Comparison of ENCODE assay signal across 11 mouse cellular contexts in the genomic region with DNA sequence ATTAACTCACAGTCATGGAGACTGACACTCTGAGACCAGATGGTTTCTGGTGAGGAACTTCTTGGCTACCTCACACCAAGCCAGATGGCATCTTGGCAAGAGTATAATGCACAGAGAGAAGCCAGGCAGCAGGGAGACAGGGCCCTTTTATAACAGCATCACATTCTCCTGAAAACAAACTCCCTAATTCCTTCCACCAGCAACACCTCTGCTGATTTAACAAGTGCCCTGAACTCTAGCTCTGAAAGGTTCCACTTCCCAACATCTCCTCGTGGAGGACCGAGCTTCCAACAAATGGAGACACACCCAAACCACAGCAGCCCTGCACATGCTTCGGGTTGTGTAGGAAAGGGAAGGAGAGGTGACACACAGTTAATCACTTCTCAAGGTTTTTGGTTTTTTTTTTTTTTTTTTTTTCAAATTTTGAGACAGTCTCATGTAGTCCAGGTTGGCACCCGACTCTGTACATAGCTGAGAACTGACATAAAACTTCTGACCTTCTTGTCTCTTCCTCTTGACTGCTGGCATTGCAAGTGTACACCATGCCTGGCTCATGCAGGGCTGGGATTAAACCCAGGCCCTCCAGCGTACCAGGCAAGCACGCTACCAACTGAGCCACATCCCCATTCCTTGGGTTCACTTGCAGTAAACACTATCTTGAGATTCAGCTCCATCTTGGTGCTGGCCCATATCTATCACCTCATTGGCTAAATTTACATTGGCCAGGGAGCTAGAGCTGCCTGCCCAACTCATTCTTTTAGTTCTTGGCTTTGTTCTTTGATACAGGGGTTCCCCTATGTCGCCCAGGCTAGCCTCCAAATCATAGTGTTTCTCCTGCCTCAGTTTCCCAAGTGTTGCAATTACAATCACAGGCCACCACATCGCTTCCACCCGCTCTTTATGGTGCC. TPM values are rescaled to one million over a fixed set of nuclear protein-coding genes. Genes with fewer than 3 reads are reported as not detected.
DNase-seq lines count a peak whose midpoint lies in the region; ATAC-seq lines count a peak whose summit lies in the region.
"Had no signal": no experiment of that assay in that cellular context is flagged by ENCODE, and none has a peak within 500 bp of the region (broad histone marks: within the 10 kb centered on the region; RNA-seq: fewer than 3 reads in every experiment).

No protein-coding gene starts in this region.

- H3K4me2 ChIP-seq in forebrain, embryonic 14.5 days (ENCODE audit: low read length) = no peak overlapping the region
- no peak overlapping the region for H3K4me2 ChIP-seq in midbrain, embryonic 11.5 days
- no peak overlapping the region for H3K4me2 ChIP-seq in midbrain, embryonic 15.5 days
- peak overlapping the region; percentile 23; the same call in 1 of the 2 replicates for H3K4me2 ChIP-seq in heart, embryonic 12.5 days

- no peaks in the 10 kb centered on the region for H3K27me3 ChIP-seq in forebrain, embryonic 14.5 days (replicated peaks; ENCODE audit: control insufficient read depth, insufficient read depth, low read length)
- H3K27me3 ChIP-seq in forebrain, embryonic 10.5 days (ENCODE audit: poor library complexity, severe bottlenecking) = no peaks in the 10 kb centered on the region
- no peaks in the 10 kb centered on the region for H3K27me3 ChIP-seq in midbrain, embryonic 11.5 days (ENCODE audit: control insufficient read depth, insufficient read depth, low read length)
- H3K27me3 ChIP-seq in midbrain, embryonic 15.5 days (replicated peaks) = no peaks in the 10 kb centered on the region
- no peaks in the 10 kb centered on the region for H3K27me3 ChIP-seq in heart, embryonic 12.5 days (replicated peaks)

- H3K36me3 ChIP-seq in forebrain, embryonic 14.5 days (ENCODE audit: control insufficient read depth, insufficient read depth, low read length) = no peaks in the 10 kb centered on the region
- no peaks in the 10 kb centered on the region for H3K36me3 ChIP-seq in forebrain, embryonic 10.5 days (replicated peaks)
- H3K36me3 ChIP-seq in midbrain, embryonic 11.5 days (ENCODE audit: control insufficient read depth, insufficient read depth, low read length) = no peaks in the 10 kb centered on the region
- no peaks in the 10 kb centered on the region for H3K36me3 ChIP-seq in midbrain, embryonic 15.5 days (replicated peaks)
- H3K36me3 ChIP-seq in heart, embryonic 12.5 days = no peaks in the 10 kb centered on the region

- no peaks in the 10 kb centered on the region for H3K9me3 ChIP-seq in forebrain, embryonic 14.5 days (replicated peaks; ENCODE audit: control insufficient read depth, low read length)
- no peaks in the 10 kb centered on the region for H3K9me3 ChIP-seq in forebrain, embryonic 10.5 days
- no peaks in the 10 kb centered on the region for H3K9me3 ChIP-seq in midbrain, embryonic 11.5 days (ENCODE audit: control insufficient read depth, low read length)
- no peaks in the 10 kb centered on the region for H3K9me3 ChIP-seq in midbrain, embryonic 15.5 days
- no peaks in the 10 kb centered on the region for H3K9me3 ChIP-seq in heart, embryonic 12.5 days (replicated peaks)

- H3K4me3 ChIP-seq in forebrain, embryonic 14.5 days (ENCODE audit: low read depth, low read length) = no peak overlapping the region
- H3K4me3 ChIP-seq in forebrain, embryonic 10.5 days = no peak overlapping the region
- no peak overlapping the region for H3K4me3 ChIP-seq in midbrain, embryonic 11.5 days (ENCODE audit: low read depth, low read length)
- H3K4me3 ChIP-seq in midbrain, embryonic 15.5 days = no peak overlapping the region
- H3K4me3 ChIP-seq in heart, embryonic 12.5 days = no peak overlapping the region

- peak; percentile 83; the same call in 1 of the 2 replicates for ATAC-seq in forebrain, embryonic 14.5 days
- no peak for ATAC-seq in midbrain, embryonic 11.5 days (ENCODE audit: low FRiP score)
- no peak for ATAC-seq in midbrain, embryonic 15.5 days (replicated peaks)
- no peak for ATAC-seq in heart, embryonic 12.5 days (ENCODE audit: insufficient number of reproducible peaks, low FRiP score)
- peak; percentile 47; the same call in 1 of the 2 replicates for ATAC-seq in megakaryocyte, adult 5-6 weeks (ENCODE audit: poor library complexity, severe bottlenecking)
- ATAC-seq: intestine, postnatal 0 days; liver, postnatal 0 days had no signal

- DNase-seq in forebrain, embryonic 14.5 days (ENCODE audit: low spot score) = peak; percentile 84
- no peak for DNase-seq in forebrain, embryonic 10.5 days (ENCODE audit: extremely low spot score, low spot score)
- peak; percentile 26 for DNase-seq in midbrain, embryonic 11.5 days (ENCODE audit: low spot score, missing footprints)
- no peak for DNase-seq in T-cell, adult 2 months (ENCODE audit: low spot score)
- DNase-seq in adrenal gland, postnatal 14 days = no peak
- DNase-seq: liver, postnatal 0 days; midbrain, embryonic 14.5 days had no signal

- H3K27ac ChIP-seq in forebrain, embryonic 14.5 days (ENCODE audit: low read depth, low read length) = no peak overlapping the region
- no peak overlapping the region for H3K27ac ChIP-seq in forebrain, embryonic 10.5 days
- no peak overlapping the region for H3K27ac ChIP-seq in midbrain, embryonic 11.5 days (ENCODE audit: low read depth, low read length)
- no peak overlapping the region for H3K27ac ChIP-seq in midbrain, embryonic 15.5 days
- H3K27ac ChIP-seq in heart, embryonic 12.5 days (ENCODE audit: poor library complexity, severe bottlenecking) = no peak overlapping the region

- no peak overlapping the region for H3K9ac ChIP-seq in forebrain, embryonic 14.5 days (ENCODE audit: low read length)
- no peak overlapping the region for H3K9ac ChIP-seq in midbrain, embryonic 11.5 days (ENCODE audit: low read length)
- H3K9ac ChIP-seq in midbrain, embryonic 15.5 days = no peak overlapping the region
- H3K9ac ChIP-seq in heart, embryonic 12.5 days = no peak overlapping the region
- H3K9ac ChIP-seq: liver, postnatal 0 days had no signal

- WGBS in forebrain, embryonic 14.5 days = 77% methylated on average over 9 of the region's 9 CpGs
- 88% methylated on average over 9 of the region's 9 CpGs for WGBS in forebrain, embryonic 10.5 days
- 85% methylated on average over 9 of the region's 9 CpGs for WGBS in midbrain, embryonic 11.5 days
- WGBS in midbrain, embryonic 15.5 days = 86% methylated on average over 9 of the region's 9 CpGs
- 59% methylated on average over 9 of the region's 9 CpGs for WGBS in heart, embryonic 12.5 days

- H3K4me1 ChIP-seq in forebrain, embryonic 14.5 days (ENCODE audit: control insufficient read depth, insufficient read depth, low read length) = no peaks in the 10 kb centered on the region
- peaks cover 21% of the 10 kb centered on the region for H3K4me1 ChIP-seq in forebrain, embryonic 10.5 days
- H3K4me1 ChIP-seq in midbrain, embryonic 11.5 days (ENCODE audit: control insufficient read depth, insufficient read depth, low read length) = no peaks in the 10 kb centered on the region
- no peaks in the 10 kb centered on the region for H3K4me1 ChIP-seq in midbrain, embryonic 15.5 days
- peaks cover 25% of the 10 kb centered on the region for H3K4me1 ChIP-seq in heart, embryonic 12.5 days (replicated peaks)

RNA-seq across cellular contexts. Expression of a gene that starts 13.7 kb away (rescaled TPM):
- 34.1 and 39.7 TPM in 2 replicates for polyA plus RNA-seq in forebrain, embryonic 14.5 days (2014; fragmentation: Nextera tagmentation; extraction: Ambion mirVana)
- 56.8 and 59.6 TPM in 2 replicates for polyA plus RNA-seq in forebrain, embryonic 10.5 days (2016; fragmentation: Nextera tagmentation; extraction: Ambion mirVana)
- 45.2 and 49.9 TPM in 2 replicates for polyA plus RNA-seq in midbrain, embryonic 11.5 days (2014; fragmentation: Nextera tagmentation; extraction: Ambion mirVana)
- polyA plus RNA-seq in midbrain, embryonic 15.5 days (2015; fragmentation: Nextera tagmentation; extraction: Ambion mirVana) = 45.9 and 46.4 TPM in 2 replicates
- 33.8 and 37.0 TPM in 2 replicates for polyA plus RNA-seq in heart, embryonic 12.5 days (2016; fragmentation: Nextera tagmentation; extraction: Ambion mirVana)
- total RNA-seq in megakaryocyte, adult 5-6 weeks (2015) = 12.5 and 16.3 TPM in 2 replicates
- total RNA-seq in megakaryocyte, adult 5-6 weeks (2017) = 32.5 and 35.6 TPM in 2 replicates
- 32.0 and 37.1 TPM in 2 replicates for total RNA-seq in adrenal gland, postnatal 14 days (2021)

RNA-seq across cellular contexts. Expression of a gene that starts 17.8 kb away (rescaled TPM):
- polyA plus RNA-seq in forebrain, embryonic 14.5 days (2014; fragmentation: Nextera tagmentation; extraction: Ambion mirVana) = 140 and 141 TPM in 2 replicates
- 132 and 144 TPM in 2 replicates for polyA plus RNA-seq in forebrain, embryonic 10.5 days (2016; fragmentation: Nextera tagmentation; extraction: Ambion mirVana)
- polyA plus RNA-seq in midbrain, embryonic 11.5 days (2014; fragmentation: Nextera tagmentation; extraction: Ambion mirVana) = 193 and 199 TPM in 2 replicates
- 155 and 169 TPM in 2 replicates for polyA plus RNA-seq in midbrain, embryonic 15.5 days (2015; fragmentation: Nextera tagmentation; extraction: Ambion mirVana)
- 66.9 and 68.4 TPM in 2 replicates for polyA plus RNA-seq in heart, embryonic 12.5 days (2016; fragmentation: Nextera tagmentation; extraction: Ambion mirVana)
- 36.0 and 39.6 TPM in 2 replicates for total RNA-seq in megakaryocyte, adult 5-6 weeks (2015)
- total RNA-seq in megakaryocyte, adult 5-6 weeks (2017) = 26.6 and 29.3 TPM in 2 replicates
- total RNA-seq in adrenal gland, postnatal 14 days (2021) = 35.0 and 38.0 TPM in 2 replicates

Comparison
In these comparisons a context has a peak if more than half of its experiments do, and no peak if none do; other contexts are left out.
1. DNase-seq: peak in forebrain, embryonic 14.5 days (single experiment) and midbrain, embryonic 11.5 days (single experiment); none in forebrain, embryonic 10.5 days (single experiment), T-cell, adult 2 months (single experiment) and adrenal gland, postnatal 14 days (single experiment).
2. ATAC-seq: peak in forebrain, embryonic 14.5 days (single experiment) and megakaryocyte, adult 5-6 weeks (single experiment); none in midbrain, embryonic 11.5 days (single experiment), midbrain, embryonic 15.5 days (single experiment) and heart, embryonic 12.5 days (single experiment).